Mouse (Mus musculus): ENCODE measurements around the gene Upk3bl.
"Not testable (repeated sequence)": the region's sequence is repeated elsewhere in the genome, so short reads cannot be mapped to it uniquely, and the experiment has no call there.

Gene Upk3bl

GRCm38 (mm10) chr5:136084144-136084881, 30.0 kb downstream of the Upk3bl start:
- DNase-seq (ENCODE audit: inconsistent age in 2 of 2, low spot score in 1 of 2), result peak; percentile 53 to 77

GRCm38 (mm10) chr5:136084891-136085651, 30.8 kb downstream of the Upk3bl start:
- peak; percentile 77 to 88 for DNase-seq (ENCODE audit: inconsistent age in 2 of 2, low spot score in 1 of 2)

- no peak for DNase-seq (ENCODE audit: inconsistent age in 2 of 2, low spot score in 1 of 2)
Observed at GRCm38 (mm10) chr5:136086290-136086689, 32.0 kb downstream of the Upk3bl start.

DNA sequence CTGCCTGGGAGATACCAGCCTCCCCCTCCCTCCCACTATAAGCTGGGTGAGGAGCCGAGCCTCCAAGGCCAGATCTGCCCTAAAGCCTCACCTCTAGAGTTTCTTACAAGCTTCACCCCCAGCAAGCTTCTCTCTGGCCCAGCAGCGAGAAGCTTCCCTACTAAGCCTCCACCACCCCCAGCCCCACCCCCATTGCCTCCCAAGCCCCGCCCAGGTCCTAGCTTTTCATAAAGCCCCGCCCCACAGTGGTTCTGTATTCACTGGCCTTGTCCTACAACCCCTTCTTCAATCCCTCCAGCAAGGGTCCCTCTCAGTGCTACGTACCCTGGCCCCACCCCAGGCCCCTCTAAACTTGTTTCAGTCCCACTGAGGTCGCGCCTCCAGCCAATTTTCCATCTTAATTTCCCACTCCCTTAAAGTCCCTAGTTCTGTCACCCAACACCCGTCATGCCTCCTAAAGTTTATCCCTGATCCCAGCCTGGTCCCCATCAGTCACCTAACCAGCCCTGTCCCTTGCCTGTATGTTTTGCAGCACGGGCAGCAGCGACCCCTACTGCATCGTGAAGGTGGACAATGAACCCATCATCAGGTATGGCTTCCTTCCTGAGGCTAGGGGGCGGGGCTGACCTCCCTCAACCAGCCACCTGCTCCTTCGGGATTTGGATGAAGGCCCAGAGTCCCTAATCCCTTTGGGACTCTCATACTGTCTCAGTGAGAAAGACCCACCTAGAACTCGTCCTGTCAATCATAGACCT, 34.7 kb downstream of the Upk3bl start:
- DNase-seq (ENCODE audit: inconsistent age in 2 of 2, low spot score in 1 of 2), result no peak

DNA sequence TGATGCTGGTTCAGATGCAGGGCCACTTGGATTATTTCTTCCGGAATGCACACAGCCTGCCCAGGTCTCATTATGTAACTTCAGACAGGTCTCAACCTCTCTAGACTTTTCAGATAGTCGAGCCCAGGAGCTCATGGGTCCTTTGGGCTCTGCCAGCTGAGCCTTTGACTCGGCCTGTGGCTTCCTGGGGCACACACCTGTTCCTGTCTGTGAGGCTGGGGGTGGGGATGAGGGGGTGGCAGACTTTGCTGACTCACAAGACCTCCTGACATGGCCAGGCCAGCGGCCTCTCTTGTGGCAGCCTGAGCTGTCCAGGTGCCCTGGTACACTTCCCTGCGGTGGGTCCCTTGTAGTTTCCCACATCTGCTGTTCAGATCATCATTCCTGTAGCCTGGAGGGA, 37.6 kb downstream of the Upk3bl start:
- no peak for DNase-seq (ENCODE audit: inconsistent age in 2 of 2, low spot score in 1 of 2)

- no peak for DNase-seq (ENCODE audit: inconsistent age in 2 of 2, low spot score in 1 of 2)
Observed at GRCm38 (mm10) chr5:136094249-136095010, 40.1 kb downstream of the Upk3bl start.

DNA sequence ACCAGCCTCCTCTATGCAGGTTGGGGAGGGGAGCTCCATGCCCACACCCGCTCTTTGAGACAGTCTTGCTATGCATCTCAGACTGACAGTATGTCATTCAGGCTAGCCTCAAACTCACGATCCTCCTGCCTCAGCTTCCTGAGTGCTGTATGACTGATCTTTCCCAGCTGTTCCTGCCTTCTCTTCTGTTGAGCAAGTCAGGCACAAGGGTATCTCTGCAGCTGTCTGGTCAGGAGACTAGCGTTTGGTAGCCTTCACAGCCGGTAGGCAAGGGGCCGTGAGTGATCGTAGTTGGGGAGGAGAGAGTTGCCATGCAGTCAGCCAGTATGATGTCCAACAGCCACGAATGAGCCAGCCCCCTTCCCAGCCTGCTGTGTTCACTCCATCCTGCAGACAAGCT, 40.8 kb downstream of the Upk3bl start:
- DNase-seq (ENCODE audit: inconsistent age in 2 of 2, low spot score in 1 of 2), result no peak

- no peak for DNase-seq (ENCODE audit: inconsistent age in 2 of 2, low spot score in 1 of 2)
Observed at GRCm38 (mm10) chr5:136098536-136098935, 44.2 kb downstream of the Upk3bl start.

- peak; percentile 76 to 82 for DNase-seq (ENCODE audit: inconsistent age in 2 of 2, low spot score in 1 of 2)
Observed at GRCm38 (mm10) chr5:136102099-136102820, 48.0 kb downstream of the Upk3bl start.

DNA sequence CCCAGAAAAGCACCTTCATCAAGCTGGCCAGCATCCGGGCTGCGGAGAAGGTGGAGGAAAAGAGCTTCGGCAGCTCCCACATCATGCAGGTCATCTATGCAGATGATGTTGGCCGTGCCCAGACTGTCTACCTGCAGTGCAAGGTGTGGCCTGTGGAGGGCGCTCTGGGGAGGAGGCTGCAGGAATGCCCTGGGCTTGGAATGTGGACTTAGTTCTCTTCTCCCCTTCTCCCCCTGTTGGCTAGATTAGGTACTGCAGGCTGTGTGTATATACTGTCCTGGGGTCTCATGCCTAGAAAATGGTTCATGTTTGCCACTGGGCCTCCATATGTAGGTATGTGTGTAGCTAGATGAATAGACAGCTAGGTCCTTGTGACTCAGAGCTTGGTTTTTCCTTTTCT, 50.2 kb downstream of the Upk3bl start:
- no peak for DNase-seq (ENCODE audit: inconsistent age in 2 of 2, low spot score in 1 of 2)

DNA sequence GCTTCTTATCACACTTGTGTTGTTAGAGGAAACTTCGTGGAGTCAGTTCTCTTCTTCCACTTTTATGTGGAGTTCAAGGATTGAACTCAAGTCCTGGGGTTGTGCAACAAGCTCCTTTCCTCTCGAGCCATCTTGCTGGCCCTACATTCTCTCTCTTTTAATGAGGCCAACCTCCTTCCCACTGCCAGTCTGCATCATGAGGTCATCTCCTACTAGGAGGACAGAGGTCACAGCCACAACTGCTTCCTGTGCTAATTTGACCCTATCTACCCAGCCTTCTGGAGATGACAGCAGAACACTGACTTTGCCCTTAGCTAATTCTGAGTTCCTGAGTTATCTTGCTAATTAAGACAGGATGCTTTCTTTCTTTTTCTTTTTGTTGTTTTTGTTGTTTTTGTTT, 54.2 kb downstream of the Upk3bl start:
- no peak for DNase-seq (ENCODE audit: inconsistent age in 2 of 2, low spot score in 1 of 2)

DNA sequence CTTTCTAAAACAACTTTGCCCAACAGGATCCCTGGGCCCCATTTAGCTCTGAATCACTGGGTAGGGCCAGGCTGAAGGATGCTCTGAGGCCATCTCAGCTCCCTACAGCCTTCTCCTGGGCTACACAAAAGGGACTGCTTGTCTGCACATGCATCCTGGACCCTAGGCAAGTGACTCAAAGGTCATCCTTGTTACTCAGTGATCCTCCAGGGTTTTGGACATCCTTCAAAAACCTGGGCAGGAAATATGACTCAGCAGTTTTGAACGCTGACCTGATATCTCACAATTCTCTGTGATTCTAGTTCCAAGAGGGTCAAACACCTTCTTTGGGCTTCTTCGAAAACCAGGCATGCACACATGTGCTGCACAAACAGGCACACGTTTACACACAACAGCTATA, 54.8 kb downstream of the Upk3bl start:
- DNase-seq (ENCODE audit: inconsistent age in 2 of 2, low spot score in 1 of 2), result peak; percentile 58 to 73

GRCm38 (mm10) chr5:136113546-136113945, 59.3 kb downstream of the Upk3bl start:
- not testable (repeated sequence) for DNase-seq (ENCODE audit: inconsistent age in 2 of 2, low spot score in 1 of 2)

All from adrenal gland, adult (tissue).